Mouse (Mus musculus): ENCODE measurements at regions not wholly inside any gene's neighbourhood (a gene's known extent, or its start where the extent isn't known, plus 50 kb on each side); places are given as distances from the start of the nearest gene placed in this dataset.

- DNase-seq, result peak; percentile 54
- intact Hi-C loops (cut with DNase I; ENCODE audit: low total_unique reads), result no loop called here
Observed at GRCm38 (mm10) chr16:49278478-49278877, 221.2 kb downstream of the Myh15 start.

GRCm38 (mm10) chr16:49288096-49288714 is 230.9 kb downstream of the Myh15 start:
- intact Hi-C loops (cut with DNase I; ENCODE audit: low total_unique reads), result no loop called here
- no peak for DNase-seq

GRCm38 (mm10) chr16:49289200-49290079 is 232.2 kb downstream of the Myh15 start:
- peak; percentile 8 for DNase-seq
- intact Hi-C loops (cut with DNase I; ENCODE audit: low total_unique reads), result no loop called here

- intact Hi-C loops (cut with DNase I; ENCODE audit: low total_unique reads), result no loop called here
- no peak for DNase-seq
Observed at GRCm38 (mm10) chr16:49303612-49304307, 246.5 kb downstream of the Myh15 start.

- DNase-seq, result no peak
- intact Hi-C loops (cut with DNase I; ENCODE audit: low total_unique reads), result no loop called here
Observed at GRCm38 (mm10) chr16:49304354-49304753, 247.1 kb downstream of the Myh15 start.

GRCm38 (mm10) chr16:49317061-49317460 is 259.8 kb downstream of the Myh15 start:
- intact Hi-C loops (cut with DNase I; ENCODE audit: low total_unique reads), result no loop called here
- no peak for DNase-seq

GRCm38 (mm10) chr16:49319047-49319678 is 261.9 kb downstream of the Myh15 start:
- no peak for DNase-seq
- intact Hi-C loops (cut with DNase I; ENCODE audit: low total_unique reads), result no loop called here

GRCm38 (mm10) chr16:49319774-49320173 is 262.5 kb downstream of the Myh15 start:
- intact Hi-C loops (cut with DNase I; ENCODE audit: low total_unique reads), result no loop called here
- DNase-seq, result no peak

GRCm38 (mm10) chr16:49321951-49322350 is 264.7 kb downstream of the Myh15 start:
- no peak for DNase-seq
- intact Hi-C loops (cut with DNase I; ENCODE audit: low total_unique reads), result no loop called here

GRCm38 (mm10) chr16:49330725-49331386 is 273.6 kb downstream of the Myh15 start:
- intact Hi-C loops (cut with DNase I; ENCODE audit: low total_unique reads), result no loop called here
- DNase-seq, result no peak

GRCm38 (mm10) chr16:49332107-49332722 is 274.9 kb downstream of the Myh15 start:
- peak; percentile 17 for DNase-seq

GRCm38 (mm10) chr16:49335916-49336315 is 278.6 kb downstream of the Myh15 start:
- intact Hi-C loops (cut with DNase I; ENCODE audit: low total_unique reads), result no loop called here
- DNase-seq, result peak; percentile 34

More at GRCm38 (mm10) chr16:49332107-49332722, 274.9 kb downstream of the Myh15 start:
- intact Hi-C loops (cut with DNase I; ENCODE audit: low total_unique reads), result no loop called here

GRCm38 (mm10) chr16:49337948-49338347 is 280.7 kb downstream of the Myh15 start:
- intact Hi-C loops (cut with DNase I; ENCODE audit: low total_unique reads), result no loop called here

GRCm38 (mm10) chr16:49358404-49358803 is 301.1 kb downstream of the Myh15 start:
- intact Hi-C loops (cut with DNase I; ENCODE audit: low total_unique reads), result no loop called here
- DNase-seq, result no peak

More at GRCm38 (mm10) chr16:49337948-49338347, 280.7 kb downstream of the Myh15 start:
- no peak for DNase-seq

- intact Hi-C loops (cut with DNase I; ENCODE audit: low total_unique reads), result no loop called here
- no peak for DNase-seq
Observed at GRCm38 (mm10) chr16:49361731-49362130, 304.4 kb downstream of the Myh15 start.

- peak; percentile 16 for DNase-seq
- intact Hi-C loops (cut with DNase I; ENCODE audit: low total_unique reads), result no loop called here
Observed at GRCm38 (mm10) chr16:49369450-49369849, 312.2 kb downstream of the Myh15 start.

- intact Hi-C loops (cut with DNase I; ENCODE audit: low total_unique reads), result no loop called here
- no peak for DNase-seq
Observed at GRCm38 (mm10) chr16:49375108-49375507, 317.8 kb downstream of the Myh15 start.

GRCm38 (mm10) chr16:49378917-49379473 is 320.0 kb upstream of the Ift57 start:
- no peak for DNase-seq
- intact Hi-C loops (cut with DNase I; ENCODE audit: low total_unique reads), result no loop called here

- intact Hi-C loops (cut with DNase I; ENCODE audit: low total_unique reads), result no loop called here
- no peak for DNase-seq
Observed at GRCm38 (mm10) chr16:49388135-49388534, 310.9 kb upstream of the Ift57 start.
